Mouse (Mus musculus) left cerebral cortex, postnatal 10 days (tissue): ENCODE measurements around the gene Crb1. TPM values are rescaled to one million over a fixed set of nuclear protein-coding genes. Genes with fewer than 3 reads are reported as not detected.
"Not testable (repeated sequence)": the region's sequence is repeated elsewhere in the genome, so short reads cannot be mapped to it uniquely, and the experiment has no call there.

Experiments used
- DNase-seq, 2 experiments: peaks; one replicate each; pipeline ENCODE4 v3.0.0; 2021 to 2022; ENCODE audit warnings: low spot score in 2 of 2, mixed read lengths in 1 of 2; ENCODE audit errors: extremely low spot score in 1 of 2
- intact Hi-C: fragments of 180-260 bp; cut with DNase I; formaldehyde crosslinking; loops from one replicate; pipeline ENCODE4 v1.15.1; 2025
- total RNA-seq, 2 experiments: library from RNA; stranded (reverse); gene quantifications; 2 replicates each; pipeline ENCODE4 v1.2.3; 2021

Crb1 gene
- total RNA-seq, 2 experiments from 2014 or later: 1.1 to 1.2 TPM

GRCm38 (mm10) chr1:139346030-139346601, 30.8 kb downstream of the Crb1 start:
- DNase-seq: no peak
- intact Hi-C loops: no loop called here

GRCm38 (mm10) chr1:139340178-139340859, 36.6 kb downstream of the Crb1 start:
- DNase-seq: no peak
- intact Hi-C loops: no loop called here

- DNase-seq: no peak
- intact Hi-C loops: loop anchor here (5.0 kb wide), 1 partner anchor 500 kb away; no protein-coding TSS in a partner anchor
These were observed 39.9 kb downstream of the Crb1 start for GRCm38 (mm10) chr1:139336997-139337396.

- intact Hi-C loops: no loop called here
- no peak for DNase-seq
These were observed 48.1 kb downstream of the Crb1 start for GRCm38 (mm10) chr1:139328811-139329210.

- intact Hi-C loops: no loop called here
- no peak for DNase-seq
These were observed 48.6 kb downstream of the Crb1 start for GRCm38 (mm10) chr1:139328286-139328685.

- DNase-seq: no peak
- intact Hi-C loops: no loop called here
These were observed 51.5 kb downstream of the Crb1 start for GRCm38 (mm10) chr1:139325378-139325777.

- intact Hi-C loops: no loop called here
- no peak for DNase-seq
These were observed 57.1 kb downstream of the Crb1 start for GRCm38 (mm10) chr1:139319798-139320197.

- no peak for DNase-seq
- intact Hi-C loops: no loop called here
These were observed 62.5 kb downstream of the Crb1 start for GRCm38 (mm10) chr1:139314297-139314874.

GRCm38 (mm10) chr1:139308915-139309314, 68.0 kb downstream of the Crb1 start:
- DNase-seq: no peak
- intact Hi-C loops: no loop called here

GRCm38 (mm10) chr1:139302519-139302918, 74.4 kb downstream of the Crb1 start:
- intact Hi-C loops, DNase-seq: not testable (repeated sequence)

GRCm38 (mm10) chr1:139301830-139302229, 75.1 kb downstream of the Crb1 start:
- no peak for DNase-seq
- intact Hi-C loops: no loop called here

- no peak for DNase-seq
- intact Hi-C loops: no loop called here
These were observed 84.9 kb downstream of the Crb1 start for GRCm38 (mm10) chr1:139292023-139292422.

- DNase-seq: no peak
- intact Hi-C loops: no loop called here
These were observed 85.3 kb downstream of the Crb1 start for GRCm38 (mm10) chr1:139291593-139291992.

- DNase-seq: no peak
- intact Hi-C loops: no loop called here
These were observed 100.1 kb downstream of the Crb1 start for GRCm38 (mm10) chr1:139276619-139277320.

GRCm38 (mm10) chr1:139267844-139268243, 109.1 kb downstream of the Crb1 start:
- intact Hi-C loops: loop anchor here (5.0 to 10.0 kb wide), 2 partner anchors 93 to 431 kb away; no protein-coding TSS in a partner anchor
- peak; percentile 24 to 67 for DNase-seq

GRCm38 (mm10) chr1:139264245-139264644, 112.7 kb downstream of the Crb1 start:
- no peak for DNase-seq
- intact Hi-C loops: loop anchor here (10.0 kb wide), 1 partner anchor 89 kb away; no protein-coding TSS in a partner anchor

GRCm38 (mm10) chr1:139263158-139263557, 113.7 kb downstream of the Crb1 start:
- intact Hi-C loops: loop anchor here (10.0 kb wide), 1 partner anchor 88 kb away; no protein-coding TSS in a partner anchor
- DNase-seq: no peak

GRCm38 (mm10) chr1:139255581-139255980, 121.3 kb downstream of the Crb1 start:
- DNase-seq: no peak
- intact Hi-C loops: no loop called here

GRCm38 (mm10) chr1:139252041-139252440, 124.9 kb downstream of the Crb1 start:
- DNase-seq: no peak
- intact Hi-C loops: no loop called here
